Mouse (Mus musculus) lung, embryonic 16.5 days (tissue): ENCODE results near the gene Xlr3b. TPM values are rescaled to one million over a fixed set of nuclear protein-coding genes. Genes with fewer than 3 reads are reported as not detected.
A peak's percentile ranks its signal among the peaks of the same experiment; 100 is the strongest.
"Not testable (repeated sequence)": the region's sequence is repeated elsewhere in the genome, so short reads cannot be mapped to it uniquely, and the experiment has no call there.

ENCODE experiments used
- ATAC-seq: fragments of 200-750 bp; cut with Nextera tagmentation; 2 replicates; pipeline ENCODE4 v1.8.0; 2017; ENCODE audit warnings: low read depth, mild to moderate bottlenecking, moderate library complexity
- H3K27ac ChIP-seq: fragments of 300-500 bp; sonication (generic); 2 replicates; pipeline ENCODE4 v1.5.1; 2014; ENCODE audit warnings: mild to moderate bottlenecking, control low read depth, low read length
- H3K27me3 ChIP-seq: fragments of 300-500 bp; sonication (generic); 2 replicates; pipeline ENCODE4 v1.6.1; 2014; ENCODE audit warnings: low read depth, low read length, mixed read lengths; ENCODE audit not compliant: control insufficient read depth, insufficient read depth
- H3K36me3 ChIP-seq: fragments of 300-500 bp; sonication (generic); 2 replicates; pipeline ENCODE4 v1.6.1; 2014; ENCODE audit warnings: low read length; ENCODE audit not compliant: control insufficient read depth, insufficient read depth
- H3K4me1 ChIP-seq: fragments of 300-500 bp; sonication (generic); replicated peaks from 2 replicates; pipeline ENCODE4 v1.6.1; 2014; ENCODE audit warnings: low read length, mixed read lengths; ENCODE audit not compliant: control insufficient read depth, insufficient read depth
- H3K4me2 ChIP-seq: fragments of 300-500 bp; sonication (generic); 2 replicates; pipeline ENCODE4 v1.6.1; 2014; ENCODE audit warnings: low read depth, low read length, control low read depth
- H3K4me3 ChIP-seq: fragments of 300-500 bp; sonication (generic); 2 replicates; pipeline ENCODE4 v1.5.1; 2014; ENCODE audit warnings: mild to moderate bottlenecking, low read length, control low read depth
- H3K9ac ChIP-seq: fragments of 300-500 bp; sonication (generic); 2 replicates; pipeline ENCODE4 v1.6.1; 2014; ENCODE audit warnings: low read length, control low read depth
- H3K9me3 ChIP-seq: fragments of 300-500 bp; sonication (generic); 2 replicates; pipeline ENCODE4 v1.6.1; 2016; ENCODE audit warnings: low read length; ENCODE audit not compliant: control insufficient read depth
- WGBS: fragments of 180-500 bp; shearing (Covaris S2); extraction: QIAGEN DNeasy Blood & Tissue Kit; methylation state at CpG from one replicate; pipeline ENCODE4 v1.1.7; 2014; 5-methylcytosine and 5-hydroxymethylcytosine counted together
- polyA plus RNA-seq: library from polyadenylated mRNA; unstranded; fragments of >200 nt; fragmentation: Nextera tagmentation; extraction: Ambion mirVana; gene quantifications from 2 replicates; pipeline ENCODE4 v1.2.1, GENCODE M21; 2015

Gene Xlr3b
- 8.4 and 10.6 TPM in 2 replicates for polyA plus RNA-seq

GRCm38 (mm10) chrX:73191934-73192333 lies at the start of gene Xlr3b:
Gene Xlr3b (plus strand): TSS chrX:73192207.
- H3K9ac ChIP-seq, H3K4me1 ChIP-seq, H3K36me3 ChIP-seq, H3K27me3 ChIP-seq, H3K4me3 ChIP-seq, H3K4me2 ChIP-seq, H3K27ac ChIP-seq, H3K9me3 ChIP-seq: not testable (repeated sequence)
- peak; percentile 45; the same call in 1 of the 2 replicates for ATAC-seq
- 79% methylated on average over 9 of the region's 12 CpGs for WGBS

GRCm38 (mm10) chrX:73143218-73143618 lies 48.8 kb upstream of the Xlr3b start:
- not testable (repeated sequence) for H3K9me3 ChIP-seq, H3K4me1 ChIP-seq, H3K4me2 ChIP-seq, H3K36me3 ChIP-seq, H3K27ac ChIP-seq, H3K9ac ChIP-seq, H3K4me3 ChIP-seq, H3K27me3 ChIP-seq
- WGBS = no CpG with 5 or more reads among the region's 7 CpGs
- peak; percentile 31; the same call in 1 of the 2 replicates for ATAC-seq

- H3K27ac ChIP-seq, H3K9ac ChIP-seq, H3K36me3 ChIP-seq, H3K27me3 ChIP-seq, ATAC-seq, H3K4me3 ChIP-seq, H3K4me1 ChIP-seq, H3K9me3 ChIP-seq, H3K4me2 ChIP-seq: not testable (repeated sequence)
- no CpG with 5 or more reads among the region's 20 CpGs for WGBS
Measured at GRCm38 (mm10) chrX:73148496-73148895, 43.5 kb upstream of the Xlr3b start, which contains the start of gene Xlr5b. Gene Xlr5b (plus strand): TSS chrX:73148796.

GRCm38 (mm10) chrX:73149350-73149749 lies 42.7 kb upstream of the Xlr3b start, which contains the start of gene DXBay18:
Gene DXBay18 (minus strand): TSS chrX:73149450.
- H3K4me2 ChIP-seq, H3K27ac ChIP-seq, H3K9me3 ChIP-seq, H3K36me3 ChIP-seq, H3K4me1 ChIP-seq, H3K4me3 ChIP-seq, ATAC-seq, H3K27me3 ChIP-seq, H3K9ac ChIP-seq: not testable (repeated sequence)
- no CpG with 5 or more reads among the region's 7 CpGs for WGBS

GRCm38 (mm10) chrX:73176889-73177288 lies 15.1 kb upstream of the Xlr3b start, which contains the start of gene Spin2d:
Gene Spin2d (minus strand): TSS chrX:73176989.
- not testable (repeated sequence) for H3K4me2 ChIP-seq, H3K4me3 ChIP-seq, H3K36me3 ChIP-seq, H3K27me3 ChIP-seq, H3K9me3 ChIP-seq, H3K4me1 ChIP-seq, ATAC-seq, H3K9ac ChIP-seq, H3K27ac ChIP-seq
- WGBS = 58% methylated on average over 6 of the region's 15 CpGs

GRCm38 (mm10) chrX:73213819-73214564 lies 22.0 kb downstream of the Xlr3b start, which contains the start of gene Xlr4b:
Gene Xlr4b (plus strand): TSS chrX:73214333.
- H3K27ac ChIP-seq, ATAC-seq, H3K4me1 ChIP-seq, H3K36me3 ChIP-seq, H3K9ac ChIP-seq, H3K4me2 ChIP-seq, H3K4me3 ChIP-seq, H3K9me3 ChIP-seq, H3K27me3 ChIP-seq: not testable (repeated sequence)
- WGBS = 71% methylated on average over 15 of the region's 19 CpGs

- 50% methylated on average over 1 of the region's 1 CpGs for WGBS
- Histone ChIP-seq H3K36me3 (no peaks in the 10 kb centered on the region), H3K4me1 (no peaks in the 10 kb centered on the region), H3K4me3 (no peak overlapping the region), H3K4me2 (no peak overlapping the region), H3K9me3 (no peaks in the 10 kb centered on the region), H3K27ac (no peak overlapping the region), H3K27me3 (no peaks in the 10 kb centered on the region), H3K9ac (no peak overlapping the region)
- ATAC-seq = no peak
Measured at GRCm38 (mm10) chrX:73225365-73225764, 33.4 kb downstream of the Xlr3b start.

- WGBS = 23% methylated on average over 33 of the region's 39 CpGs
- Histone ChIP-seq H3K36me3 (no peaks in the 10 kb centered on the region), H3K27ac (peak within 1 kb of the TSS; percentile 91), H3K27me3 (no peaks in the 10 kb centered on the region), H3K9me3 (no peaks in the 10 kb centered on the region), H3K4me2 (peak within 1 kb of the TSS; percentile 76), H3K4me3 (peak within 1 kb of the TSS; percentile 62), H3K9ac (peak within 1 kb of the TSS; percentile 70), H3K4me1 (0 out of 2 replicates have a peak, but pooled peaks cover 2% of the 10 kb centered on the region)
- peak; percentile 95 for ATAC-seq
Measured at GRCm38 (mm10) chrX:73227914-73228605, 36.1 kb downstream of the Xlr3b start, which contains the start of gene F8a. Gene F8a (plus strand): TSS chrX:73228291.

- 0 out of 2 replicates have a peak, but pooled peaks cover 2% of the 10 kb centered on the region for H3K4me1 ChIP-seq
- peak overlapping the region; percentile 70 for H3K9ac ChIP-seq
- WGBS = 17% methylated on average over 49 of the region's 51 CpGs
- ATAC-seq = peak; percentile 75
- H3K27ac ChIP-seq = peak overlapping the region; percentile 91
- no peaks in the 10 kb centered on the region for H3K36me3 ChIP-seq
- H3K27me3 ChIP-seq = no peaks in the 10 kb centered on the region
- H3K4me2 ChIP-seq = peak overlapping the region; percentile 76
- H3K9me3 ChIP-seq = no peaks in the 10 kb centered on the region
- peak overlapping the region; percentile 62 for H3K4me3 ChIP-seq
Measured at GRCm38 (mm10) chrX:73228606-73229214, 36.7 kb downstream of the Xlr3b start.
